Mouse (Mus musculus): ENCODE measurements at regions not wholly inside any gene's neighbourhood (a gene's known extent, or its start where the extent isn't known, plus 50 kb on each side); places are given as distances from the start of the nearest gene placed in this dataset.

- DNase-seq (ENCODE audit: low read depth, low spot score): no peak
These were observed 91.9 kb upstream of the Fam92a start for GRCm38 (mm10) chr4:12263746-12264145.

- DNase-seq (ENCODE audit: low read depth, low spot score): no peak
These were observed 91.4 kb upstream of the Fam92a start for GRCm38 (mm10) chr4:12263197-12263596.

- no peak for DNase-seq (ENCODE audit: low read depth, low spot score)
These were observed 76.2 kb upstream of the Fam92a start for GRCm38 (mm10) chr4:12247994-12248393.

- DNase-seq (ENCODE audit: low read depth, low spot score): no peak
These were observed 74.8 kb upstream of the Fam92a start for GRCm38 (mm10) chr4:12246595-12246994.

GRCm38 (mm10) chr4:12240941-12241571 is 69.2 kb upstream of the Fam92a start:
- DNase-seq (ENCODE audit: low read depth, low spot score): peak; percentile 68

GRCm38 (mm10) chr4:12230731-12231130 is 58.9 kb upstream of the Fam92a start:
- DNase-seq (ENCODE audit: low read depth, low spot score): no peak
